Mouse (Mus musculus) kidney, embryonic 16.5 days (tissue): Measurements from ENCODE around the gene Otog. TPM values are rescaled to one million over a fixed set of nuclear protein-coding genes. Genes with fewer than 3 reads are reported as not detected.

Source experiments
- ATAC-seq: fragments of 200-750 bp; cut with Nextera tagmentation; 2 replicates; pipeline ENCODE4 v1.8.0; 2017; ENCODE audit warnings: moderate TSS enrichment; ENCODE audit not compliant: low FRiP score, low TSS enrichment
- H3K27ac ChIP-seq: fragments of 300-500 bp; sonication (generic); 2 replicates; pipeline ENCODE4 v1.5.1; 2014; ENCODE audit warnings: low read length
- H3K27me3 ChIP-seq: fragments of 300-500 bp; sonication (generic); 2 replicates; pipeline ENCODE4 v1.6.1; 2014; ENCODE audit warnings: low read length, control low read depth, mixed read lengths; ENCODE audit not compliant: insufficient read depth
- H3K36me3 ChIP-seq: fragments of 300-500 bp; sonication (generic); 2 replicates; pipeline ENCODE4 v1.6.1; 2014; ENCODE audit warnings: low read length, control low read depth, mixed read lengths; ENCODE audit not compliant: insufficient read depth
- H3K4me1 ChIP-seq: fragments of 300-500 bp; sonication (generic); 2 replicates; pipeline ENCODE4 v1.6.1; 2014; ENCODE audit warnings: low read length, control low read depth, mixed read lengths; ENCODE audit not compliant: insufficient read depth
- H3K4me2 ChIP-seq: fragments of 300-500 bp; sonication (generic); replicated peaks from 2 replicates; pipeline ENCODE4 v1.6.1; 2014; ENCODE audit warnings: low read depth, low read length
- H3K4me3 ChIP-seq: fragments of 300-500 bp; sonication (generic); 2 replicates; pipeline ENCODE4 v1.5.1; 2014; ENCODE audit warnings: mild to moderate bottlenecking, low read length
- H3K9ac ChIP-seq: fragments of 300-500 bp; sonication (generic); replicated peaks from 2 replicates; pipeline ENCODE4 v1.6.1; 2014; ENCODE audit warnings: low read length
- H3K9me3 ChIP-seq: fragments of 300-500 bp; sonication (generic); 2 replicates; pipeline ENCODE4 v1.6.1; 2016; ENCODE audit warnings: low read length, control low read depth
- WGBS: fragments of 180-500 bp; shearing (Covaris S2); extraction: QIAGEN DNeasy Blood & Tissue Kit; methylation state at CpG from one replicate; pipeline ENCODE4 v1.1.7; 2014; 5-methylcytosine and 5-hydroxymethylcytosine counted together
- polyA plus RNA-seq: library from polyadenylated mRNA; unstranded; fragments of >200 nt; fragmentation: Nextera tagmentation; extraction: Ambion mirVana; gene quantifications from 2 replicates; pipeline ENCODE4 v1.2.1, GENCODE M21; 2015

Otog gene
- polyA plus RNA-seq, 1 experiment from 2014 or later: 0.05 TPM

DNA sequence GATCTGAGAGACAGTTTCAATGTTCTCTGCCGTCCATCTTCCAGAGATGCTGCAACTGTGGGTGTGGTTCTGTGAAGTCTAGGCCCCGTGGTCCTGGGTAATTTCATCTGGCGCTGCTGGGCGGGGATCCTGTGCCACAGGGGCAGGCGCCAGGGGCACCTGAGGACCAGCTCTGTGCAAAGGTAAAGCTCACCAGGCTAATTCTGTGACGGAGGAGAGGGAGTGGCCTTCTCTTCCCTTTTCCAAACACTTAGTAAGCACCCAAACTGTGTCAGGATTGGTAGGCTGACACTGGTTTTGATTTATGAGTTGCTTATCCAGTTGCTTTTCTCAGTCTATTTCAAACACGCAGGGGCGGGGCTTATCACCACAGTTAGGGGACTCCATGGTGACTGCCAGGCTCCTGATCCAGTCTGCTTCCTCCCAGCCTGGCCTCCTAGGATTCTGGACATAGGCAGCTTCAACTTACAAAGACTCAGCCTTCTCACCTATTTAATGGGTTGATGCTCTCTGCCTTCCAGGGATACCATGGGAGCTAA is 20.1 kb upstream of the Otog start:
- Histone ChIP-seq H3K9me3 (no peaks in the 10 kb centered on the region), H3K9ac (no peak overlapping the region), H3K4me2 (no peak overlapping the region), H3K36me3 (no peaks in the 10 kb centered on the region), H3K27ac (no peak overlapping the region), H3K4me1 (peaks cover 7% of the 10 kb centered on the region), H3K4me3 (no peak overlapping the region), H3K27me3 (no peaks in the 10 kb centered on the region; the same call in 1 of the 2 replicates)
- WGBS: 65% methylated on average over 8 of the region's 8 CpGs
- no peak for ATAC-seq

DNA sequence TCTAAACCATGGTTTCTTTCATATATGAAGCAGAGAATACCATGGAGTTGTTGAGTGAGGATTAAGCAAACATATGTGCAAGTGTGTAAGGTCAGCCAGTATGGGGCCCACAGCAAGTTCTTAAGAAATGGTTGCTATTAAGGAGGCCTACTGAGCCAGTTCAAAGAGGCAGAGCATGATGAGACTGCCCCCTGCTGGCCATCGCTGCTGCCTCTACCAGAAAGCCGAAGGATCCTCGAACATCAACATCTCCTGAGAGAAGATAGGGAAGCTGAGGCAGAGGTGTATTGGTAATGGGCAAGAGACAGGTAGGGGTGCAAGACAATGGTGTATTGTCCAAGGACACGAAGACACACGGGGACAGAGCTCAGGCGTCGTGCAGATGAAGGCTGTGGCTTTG is 14.5 kb upstream of the Otog start:
- Histone ChIP-seq H3K4me3 (no peak overlapping the region), H3K9me3 (no peaks in the 10 kb centered on the region), H3K4me2 (no peak overlapping the region), H3K4me1 (no peaks in the 10 kb centered on the region), H3K9ac (no peak overlapping the region), H3K36me3 (no peaks in the 10 kb centered on the region), H3K27me3 (no peaks in the 10 kb centered on the region), H3K27ac (no peak overlapping the region)
- ATAC-seq: no peak
- WGBS: 20% methylated on average over 7 of the region's 7 CpGs

DNA sequence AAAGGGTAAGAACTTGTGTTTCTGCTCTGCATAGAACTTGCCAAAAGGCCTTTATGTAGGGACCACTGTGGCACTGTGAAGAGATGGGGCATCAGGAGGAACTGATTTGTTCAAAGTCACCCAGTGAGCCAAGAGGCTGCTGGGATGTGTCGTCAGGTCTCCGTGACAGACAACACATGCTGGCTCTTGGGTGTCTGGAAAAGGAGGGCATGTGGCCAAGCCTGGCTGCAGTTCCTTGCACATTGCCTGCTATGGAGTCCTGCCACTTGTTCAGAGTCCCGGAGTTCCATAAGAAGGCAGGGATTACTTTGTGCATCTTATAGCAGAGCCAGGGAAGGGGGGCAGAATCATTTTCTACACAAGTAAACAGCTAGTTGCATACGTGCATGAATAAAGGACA is 13.9 kb upstream of the Otog start:
- H3K9ac ChIP-seq: no peak overlapping the region
- ATAC-seq: no peak
- WGBS: 70% methylated on average over 4 of the region's 4 CpGs
- H3K27me3 ChIP-seq: no peaks in the 10 kb centered on the region
- no peaks in the 10 kb centered on the region for H3K36me3 ChIP-seq
- H3K9me3 ChIP-seq: no peaks in the 10 kb centered on the region
- H3K4me3 ChIP-seq: no peak overlapping the region
- H3K4me1 ChIP-seq: no peaks in the 10 kb centered on the region
- H3K27ac ChIP-seq: no peak overlapping the region
- H3K4me2 ChIP-seq: no peak overlapping the region

DNA sequence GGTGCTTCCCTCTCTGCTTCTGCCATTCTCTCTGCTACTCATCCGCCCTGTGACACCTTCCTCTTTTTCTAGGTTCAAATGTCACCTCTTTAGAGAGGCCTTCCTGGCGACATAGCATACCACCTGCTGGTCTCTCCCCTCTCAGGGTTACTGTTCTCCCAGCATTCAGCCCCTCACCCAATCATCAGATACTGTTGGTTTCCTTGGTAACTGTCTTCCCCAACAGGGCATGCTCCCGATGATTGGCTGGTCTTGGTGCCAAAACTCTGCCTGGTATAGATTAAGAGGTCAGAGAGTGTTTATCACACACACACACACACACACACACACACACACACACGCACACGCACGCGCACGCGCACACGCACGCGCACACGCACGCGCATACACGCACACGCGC is 4.8 kb upstream of the Otog start:
- H3K27ac ChIP-seq: no peak overlapping the region
- WGBS: 66% methylated on average over 17 of the region's 18 CpGs
- ATAC-seq: no peak
- H3K9ac ChIP-seq: no peak overlapping the region
- H3K4me1 ChIP-seq: peaks cover 16% of the 10 kb centered on the region
- no peak overlapping the region for H3K4me3 ChIP-seq
- H3K27me3 ChIP-seq: no peaks in the 10 kb centered on the region
- H3K9me3 ChIP-seq: no peaks in the 10 kb centered on the region
- H3K4me2 ChIP-seq: peak overlapping the region; percentile 37
- H3K36me3 ChIP-seq: no peaks in the 10 kb centered on the region

DNA sequence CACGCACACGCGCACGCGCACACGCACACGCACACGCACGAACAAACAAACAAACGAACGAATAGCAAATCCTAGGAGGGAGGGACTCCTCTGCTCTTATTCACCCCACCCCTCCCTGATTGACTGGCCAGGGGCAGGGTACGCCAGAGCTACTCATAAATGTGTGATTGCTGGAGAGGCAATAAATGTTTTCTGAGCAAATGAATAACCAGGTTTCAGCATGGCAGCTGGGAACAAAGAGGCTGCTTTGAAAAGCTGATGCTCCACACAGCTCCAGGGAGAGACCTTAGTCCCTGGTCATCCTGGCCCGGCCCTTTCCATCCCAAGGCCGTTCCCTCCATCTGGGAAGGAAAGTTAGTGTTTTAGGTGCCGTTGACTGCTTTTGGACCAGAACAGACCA is 4.4 kb upstream of the Otog start:
- H3K4me1 ChIP-seq: peaks cover 16% of the 10 kb centered on the region
- H3K4me3 ChIP-seq: no peak overlapping the region
- peak overlapping the region; percentile 45 for H3K9ac ChIP-seq
- no peaks in the 10 kb centered on the region for H3K9me3 ChIP-seq
- H3K36me3 ChIP-seq: no peaks in the 10 kb centered on the region
- peak overlapping the region; percentile 73 for H3K27ac ChIP-seq
- 67% methylated on average over 15 of the region's 15 CpGs for WGBS
- peak; percentile 58; the same call in 1 of the 2 replicates for ATAC-seq
- H3K4me2 ChIP-seq: peak overlapping the region; percentile 37
- no peaks in the 10 kb centered on the region for H3K27me3 ChIP-seq

DNA sequence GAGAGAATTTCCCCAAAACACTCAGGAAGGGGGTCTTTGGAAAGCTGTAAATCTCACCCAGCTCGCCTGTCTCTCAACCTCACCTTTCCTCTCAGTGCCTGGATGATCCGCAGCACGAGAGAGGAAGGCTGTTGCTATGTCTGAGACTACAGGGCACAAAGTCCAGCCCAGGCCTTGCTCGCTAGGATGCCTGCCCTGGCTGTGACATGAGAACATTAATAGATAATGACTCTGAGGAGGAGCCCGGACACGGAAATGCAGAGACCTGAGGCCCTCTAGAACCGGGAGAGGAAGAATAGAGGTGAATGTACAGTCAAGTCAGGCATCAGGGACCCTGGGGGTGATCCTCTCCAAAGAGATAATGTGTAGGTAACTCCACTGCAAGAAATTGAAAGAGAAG is 3.6 kb upstream of the Otog start:
- Histone ChIP-seq H3K4me3 (peak overlapping the region; percentile 26), H3K9me3 (no peaks in the 10 kb centered on the region), H3K27ac (peak overlapping the region; percentile 73), H3K27me3 (no peaks in the 10 kb centered on the region), H3K9ac (peak overlapping the region; percentile 45; the same call in 1 of the 2 replicates), H3K36me3 (no peaks in the 10 kb centered on the region), H3K4me1 (peaks cover 16% of the 10 kb centered on the region), H3K4me2 (peak overlapping the region; percentile 37)
- ATAC-seq: peak; percentile 58
- WGBS: 36% methylated on average over 7 of the region's 7 CpGs

DNA sequence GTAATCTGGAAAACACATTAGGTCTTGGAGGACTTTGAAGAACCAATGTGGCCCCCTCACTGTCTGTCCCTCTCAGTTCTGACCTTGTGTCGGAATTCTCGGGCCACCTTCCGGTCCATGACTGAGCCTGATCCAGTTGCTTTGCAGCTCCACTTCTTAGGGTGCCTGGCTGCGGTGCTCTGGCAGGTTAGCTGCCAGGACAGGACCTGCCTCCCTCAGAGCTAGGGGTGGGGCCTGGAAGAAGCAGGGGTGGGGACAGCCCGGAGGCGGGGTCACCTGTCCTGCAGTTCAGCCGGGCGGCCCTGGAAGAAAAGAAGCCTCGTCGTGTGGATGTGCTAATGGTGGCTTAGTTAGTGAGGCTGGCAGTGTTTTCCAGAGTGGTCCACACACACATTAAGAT is 2.4 kb upstream of the Otog start, which contains the start of gene Ush1c:
Gene Ush1c, minus strand, starts transcription at position 158 of the 400 bp plus-strand sequence.
- Histone ChIP-seq H3K9ac (peak within 1 kb of the TSS; percentile 39), H3K27ac (peak within 1 kb of the TSS; percentile 73; the same call in 1 of the 2 replicates), H3K9me3 (no peaks in the 10 kb centered on the region), H3K27me3 (no peaks in the 10 kb centered on the region), H3K36me3 (no peaks in the 10 kb centered on the region), H3K4me1 (peaks cover 16% of the 10 kb centered on the region), H3K4me3 (peak within 1 kb of the TSS; percentile 26), H3K4me2 (peak within 1 kb of the TSS; percentile 27)
- ATAC-seq: peak; percentile 62
- 17% methylated on average over 10 of the region's 10 CpGs for whole genome bisulfite sequencing

DNA sequence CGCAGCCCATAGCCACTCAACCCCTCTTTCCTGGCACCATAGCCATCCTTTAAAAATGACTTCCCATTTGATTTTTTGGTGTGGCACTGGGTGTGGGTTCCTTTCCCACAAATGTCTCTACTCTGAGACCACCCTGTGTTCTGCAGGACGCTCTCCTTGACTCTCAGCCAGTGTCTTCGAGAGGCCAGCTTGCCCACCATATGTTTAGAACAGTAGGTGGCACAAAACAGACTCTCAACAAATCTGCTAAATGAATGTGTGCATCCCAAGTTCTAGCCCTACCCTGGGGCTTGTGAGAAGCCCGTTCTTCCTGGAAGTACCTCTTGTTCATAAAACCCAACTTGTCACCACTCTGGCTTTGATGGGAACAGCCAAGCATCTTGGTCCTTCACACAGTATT is 696 bp upstream of the Otog start:
- Histone ChIP-seq H3K9me3 (no peaks in the 10 kb centered on the region), H3K36me3 (no peaks in the 10 kb centered on the region), H3K27ac (no peak overlapping the region), H3K4me2 (no peak overlapping the region), H3K27me3 (no peaks in the 10 kb centered on the region), H3K9ac (no peak overlapping the region), H3K4me1 (peaks cover 16% of the 10 kb centered on the region), H3K4me3 (no peak overlapping the region)
- WGBS: 91% methylated on average over 4 of the region's 4 CpGs
- ATAC-seq: no peak

DNA sequence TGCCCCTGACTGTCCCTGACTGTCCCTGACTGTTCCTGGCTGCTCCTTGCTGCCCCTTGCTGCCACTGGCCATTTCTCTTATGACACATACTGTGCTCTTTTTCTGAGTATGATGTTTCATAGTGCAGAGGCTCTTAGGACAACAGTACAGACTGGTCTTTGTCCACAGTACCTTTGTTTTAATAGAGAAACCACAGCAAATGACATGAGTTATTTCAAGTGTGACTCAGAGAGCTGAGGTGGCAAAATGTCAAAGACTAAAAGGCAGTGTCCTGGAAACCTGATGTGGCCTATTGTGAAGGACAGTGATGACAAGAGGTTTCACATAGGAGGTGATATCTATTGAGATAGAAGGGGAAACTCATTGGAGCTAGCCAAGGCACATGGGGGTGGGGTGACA is 6.1 kb downstream of the Otog start:
- H3K27me3 ChIP-seq: no peaks in the 10 kb centered on the region
- H3K9ac ChIP-seq: no peak overlapping the region
- H3K9me3 ChIP-seq: no peaks in the 10 kb centered on the region
- no peak overlapping the region for H3K4me2 ChIP-seq
- H3K4me3 ChIP-seq: no peak overlapping the region
- ATAC-seq: no peak
- no peaks in the 10 kb centered on the region for H3K4me1 ChIP-seq
- no peaks in the 10 kb centered on the region for H3K36me3 ChIP-seq
- H3K27ac ChIP-seq: no peak overlapping the region

DNA sequence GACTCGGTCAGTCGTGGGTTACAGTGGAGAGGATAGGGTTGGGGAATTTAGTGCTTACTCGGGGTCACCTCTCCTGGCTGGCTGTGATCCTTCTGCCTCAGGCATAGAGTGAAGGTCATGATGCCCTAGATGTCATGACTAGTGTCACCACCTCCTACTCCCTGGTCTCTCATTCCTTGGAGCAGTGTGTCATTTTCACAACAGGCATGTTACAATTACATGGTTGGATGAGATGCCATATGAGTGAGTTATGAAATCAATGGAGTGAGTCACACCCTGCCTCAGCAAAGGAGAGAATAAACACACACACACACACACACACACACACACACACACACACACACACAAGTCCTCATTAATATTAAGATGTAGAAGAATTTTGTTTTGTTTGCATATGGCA is 6.8 kb downstream of the Otog start:
- Histone ChIP-seq H3K9ac (no peak overlapping the region), H3K4me2 (no peak overlapping the region), H3K4me1 (no peaks in the 10 kb centered on the region), H3K4me3 (no peak overlapping the region), H3K9me3 (no peaks in the 10 kb centered on the region), H3K27me3 (no peaks in the 10 kb centered on the region), H3K36me3 (no peaks in the 10 kb centered on the region), H3K27ac (no peak overlapping the region)
- ATAC-seq: no peak
- 76% methylated on average over 3 of the region's 3 CpGs for WGBS
